ENCODE assay signal across 12 mouse cellular contexts in genomic region chr1:190898899-190899575, GRCm38 (mm10). TPM values are rescaled to one million over a fixed set of nuclear protein-coding genes. Genes with fewer than 3 reads are reported as not detected.
DNase-seq lines count a peak whose midpoint lies in the region; ATAC-seq and TF ChIP-seq lines count a peak whose summit lies in the region.
"Had no signal": no experiment of that assay in that cellular context is flagged by ENCODE, and none has a peak within 500 bp of the region (broad histone marks: within the 10 kb centered on the region; RNA-seq: fewer than 3 reads in every experiment).

No protein-coding gene starts in this region.

- no peaks in the 10 kb centered on the region; the same call in 1 of the 2 replicates for H3K4me1 ChIP-seq in heart, postnatal 0 days (ENCODE audit: control insufficient read depth, insufficient read depth)
- H3K4me1 ChIP-seq in heart, embryonic 10.5 days, result no peaks in the 10 kb centered on the region
- H3K4me1 ChIP-seq in kidney, embryonic 16.5 days (ENCODE audit: insufficient read depth, low read length), result peaks cover 3% of the 10 kb centered on the region; the same call in 1 of the 2 replicates

- no peak for DNase-seq in heart, postnatal 0 days (ENCODE audit: low spot score)
- no peak for DNase-seq in heart, embryonic 10.5 days (ENCODE audit: low spot score)
- peak; percentile 8 for DNase-seq in fat pad, adult 2 months (ENCODE audit: extremely low read depth, low read depth, low spot score)
- DNase-seq in lung, adult 18-20 months, result peak; percentile 66 to 77
- DNase-seq in layer of hippocampus, adult 18-20 months (ENCODE audit: low spot score in 2 of 2), result no peak
- no peak for DNase-seq in adrenal gland, adult 8-10 months

- 68% methylated on average over 9 of the region's 9 CpGs for whole genome bisulfite sequencing in heart, postnatal 0 days
- 75% methylated on average over 9 of the region's 9 CpGs for WGBS in heart, embryonic 10.5 days
- WGBS in kidney, embryonic 16.5 days, result 56% methylated on average over 9 of the region's 9 CpGs

- ATAC-seq in heart, postnatal 0 days (ENCODE audit: insufficient read depth, low read depth), result no peak
- ATAC-seq in kidney, embryonic 16.5 days (ENCODE audit: low FRiP score, low TSS enrichment), result no peak
- ATAC-seq: forebrain, embryonic 14.5 days had no signal

- TF ChIP-seq CTCF in heart, postnatal 0 days (IDR thresholded peaks at IDR 0.05; ENCODE audit: low read depth), result no peak

- no peak overlapping the region for H3K9ac ChIP-seq in heart, postnatal 0 days (replicated peaks; ENCODE audit: low read depth, low read length)
- H3K9ac ChIP-seq in kidney, embryonic 16.5 days (replicated peaks; ENCODE audit: low read length), result no peak overlapping the region

- H3K4me3 ChIP-seq in heart, postnatal 0 days (ENCODE audit: low read depth, low read length), result no peak overlapping the region
- H3K4me3 ChIP-seq in heart, embryonic 10.5 days, result no peak overlapping the region
- H3K4me3 ChIP-seq in myocyte, result no peak overlapping the region
- no peak overlapping the region for H3K4me3 ChIP-seq in kidney, embryonic 16.5 days (ENCODE audit: low read length)

- TF ChIP-seq EP300 in heart, postnatal 0 days (IDR thresholded peaks at IDR 0.05; ENCODE audit: low read depth), result no peak

- no peaks in the 10 kb centered on the region for H3K79me2 ChIP-seq in myocyte (ENCODE audit: control insufficient read depth, insufficient read depth)

- H3K4me2 ChIP-seq in heart, postnatal 0 days (ENCODE audit: low read depth, low read length), result no peak overlapping the region
- peak overlapping the region; percentile 59 for H3K4me2 ChIP-seq in myocyte (ENCODE audit: low read depth)
- H3K4me2 ChIP-seq in kidney, embryonic 16.5 days (replicated peaks; ENCODE audit: low read depth, low read length), result no peak overlapping the region

- H3ac ChIP-seq in myocyte (ENCODE audit: control insufficient read depth, insufficient read length), result no peak overlapping the region

- H3K36me3 ChIP-seq in heart, postnatal 0 days (replicated peaks; ENCODE audit: control insufficient read depth, insufficient read depth, low read length), result peaks cover 36% of the 10 kb centered on the region
- H3K36me3 ChIP-seq in heart, embryonic 10.5 days, result peaks cover 49% of the 10 kb centered on the region
- no peaks in the 10 kb centered on the region for H3K36me3 ChIP-seq in myocyte (ENCODE audit: control insufficient read depth, insufficient read depth)
- H3K36me3 ChIP-seq in kidney, embryonic 16.5 days (ENCODE audit: insufficient read depth, low read length), result peaks cover 20% of the 10 kb centered on the region

- peak overlapping the region; percentile 30; the same call in 1 of the 2 replicates for H3K27ac ChIP-seq in heart, postnatal 0 days (ENCODE audit: low read depth)
- H3K27ac ChIP-seq in heart, embryonic 10.5 days, result no peak overlapping the region
- H3K27ac ChIP-seq in kidney, embryonic 16.5 days (ENCODE audit: low read length), result no peak overlapping the region
- H3K27ac ChIP-seq: kidney, postnatal 0 days; macrophage had no signal

- H3K27me3 ChIP-seq in heart, postnatal 0 days (ENCODE audit: control insufficient read depth, insufficient read depth, low read length), result no peaks in the 10 kb centered on the region
- no peaks in the 10 kb centered on the region for H3K27me3 ChIP-seq in heart, embryonic 10.5 days (ENCODE audit: insufficient read depth, poor library complexity, severe bottlenecking)
- H3K27me3 ChIP-seq in myocyte (ENCODE audit: control insufficient read depth, insufficient read depth, insufficient read length), result no peaks in the 10 kb centered on the region
- no peaks in the 10 kb centered on the region for H3K27me3 ChIP-seq in kidney, embryonic 16.5 days (ENCODE audit: insufficient read depth, low read length)
- H3K27me3 ChIP-seq: CH12.LX had no signal

- no peaks in the 10 kb centered on the region for H3K9me3 ChIP-seq in heart, postnatal 0 days (replicated peaks; ENCODE audit: control insufficient read depth, low read length)
- H3K9me3 ChIP-seq in heart, embryonic 10.5 days, result no peaks in the 10 kb centered on the region
- H3K9me3 ChIP-seq in kidney, embryonic 16.5 days (ENCODE audit: low read length), result no peaks in the 10 kb centered on the region

- TF ChIP-seq POLR2A in myocyte (IDR thresholded peaks at IDR 0.05; ENCODE audit: insufficient read length, low read depth), result no peak

TF ChIP-seq in myocyte, 11 proteins besides CTCF, POLR2A, EP300 and RAD21:
- no peak for TF ChIP-seq TCF12 (IDR thresholded peaks at IDR 0.05; ENCODE audit: insufficient read depth, poor library complexity, severe bottlenecking)
- peak in 1 of 3 experiments; percentile 13 for TF ChIP-seq MYOG (IDR thresholded peaks at IDR 0.05; ENCODE audit: control insufficient read depth in 1 of 3, insufficient read depth in 1 of 3, insufficient read length in 2 of 3, low read depth in 2 of 3)

RNA-seq across cellular contexts. Expression of gene Rps6kc1, which starts 12.5 kb away (rescaled TPM):
- 9.7 and 17.5 TPM in 2 replicates for total RNA-seq in heart, postnatal 0 days (2014; rRNA removed; ENCODE audit: low replicate concordance)
- polyA plus RNA-seq in heart, postnatal 0 days (2015; fragmentation: Nextera tagmentation; extraction: Ambion mirVana), result 6.7 and 7.3 TPM in 2 replicates
- 13.2 and 15.3 TPM in 2 replicates for polyA plus RNA-seq in heart, embryonic 10.5 days (2016; fragmentation: Nextera tagmentation; extraction: Ambion mirVana)
- polyA plus RNA-seq in myocyte (2012; fragmentation: generic; extraction: Trizol), result 18.9 TPM
- total RNA-seq in layer of hippocampus, adult 18-20 months (2021), result 10 to 100 TPM; 90.7 to 94.1 TPM
- polyA plus RNA-seq in kidney, embryonic 16.5 days (2015; fragmentation: Nextera tagmentation; extraction: Ambion mirVana), result 13.7 and 14.4 TPM in 2 replicates
- total RNA-seq in adrenal gland, adult 8-10 months (2022), result 10 to 100 TPM; 17.6 to 30.7 (median 23.1) TPM

RNA-seq across cellular contexts. Expression of gene Angel2, which starts 25.9 kb away (rescaled TPM):
- 17.4 and 23.8 TPM in 2 replicates for total RNA-seq in heart, postnatal 0 days (2014; rRNA removed; ENCODE audit: low replicate concordance)
- 25.1 and 26.0 TPM in 2 replicates for polyA plus RNA-seq in heart, postnatal 0 days (2015; fragmentation: Nextera tagmentation; extraction: Ambion mirVana)
- 33.4 and 38.8 TPM in 2 replicates for polyA plus RNA-seq in heart, embryonic 10.5 days (2016; fragmentation: Nextera tagmentation; extraction: Ambion mirVana)
- polyA plus RNA-seq in myocyte (2012; fragmentation: generic; extraction: Trizol), result 17.7 TPM
- 10 to 100 TPM; 51.7 to 52.3 TPM for total RNA-seq in layer of hippocampus, adult 18-20 months (2021)
- polyA plus RNA-seq in kidney, embryonic 16.5 days (2015; fragmentation: Nextera tagmentation; extraction: Ambion mirVana), result 44.8 and 44.9 TPM in 2 replicates
- total RNA-seq in adrenal gland, adult 8-10 months (2022), result 10 to 100 TPM; 50.5 to 75.4 (median 65.5) TPM

Comparison
In these comparisons a context has a peak if more than half of its experiments do, and no peak if none do; other contexts are left out.
1. DNase-seq: peak in fat pad, adult 2 months (single experiment) and lung, adult 18-20 months (2 of 2); none in heart, postnatal 0 days (single experiment), heart, embryonic 10.5 days (single experiment), layer of hippocampus, adult 18-20 months (0 of 2) and adrenal gland, adult 8-10 months (single experiment).